Mouse (Mus musculus): ENCODE results near the gene Cfap45. TPM values are rescaled to one million over a fixed set of nuclear protein-coding genes. Genes with fewer than 3 reads are reported as not detected.

Gene Cfap45
- polyA plus RNA-seq, 1 experiment = not detected

GRCm38 (mm10) chr1:172503111-172503997 is 17.2 kb upstream of the Cfap45 start:
- Histone ChIP-seq H3K79me3 (ENCODE audit: low read depth) (peaks cover 49% of the 10 kb centered on the region), H3K36me3 (ENCODE audit: control insufficient read depth, insufficient read depth) (peaks cover 43% of the 10 kb centered on the region), H3ac (ENCODE audit: control insufficient read depth, insufficient read length, low read depth) (peak overlapping the region; percentile 26), H3K27me3 (ENCODE audit: control insufficient read depth, insufficient read depth, insufficient read length) (no peaks in the 10 kb centered on the region), H3K79me2 (ENCODE audit: control insufficient read depth, insufficient read depth) (peaks cover 68% of the 10 kb centered on the region), H3K4me3 (ENCODE audit: insufficient read depth, poor library complexity, severe bottlenecking) (peak overlapping the region; percentile 94)
- TF ChIP-seq MYOD1 (IDR thresholded peaks at IDR 0.05; ENCODE audit: control insufficient read depth, insufficient read length, low read depth) (peak; percentile 32), CTCF (IDR thresholded peaks at IDR 0.05; ENCODE audit: control insufficient read depth, insufficient read depth, insufficient read length) (no peak), MAX (IDR thresholded peaks at IDR 0.05) (no peak), USF1 (IDR thresholded peaks at IDR 0.05; ENCODE audit: low read depth) (no peak), MYOG (IDR thresholded peaks at IDR 0.05; ENCODE audit: control insufficient read depth, extremely low read depth, insufficient read length) (no peak), FOSL1 (IDR thresholded peaks at IDR 0.05; ENCODE audit: insufficient read depth, low read length, poor library complexity, severe bottlenecking) (no peak)

DNA sequence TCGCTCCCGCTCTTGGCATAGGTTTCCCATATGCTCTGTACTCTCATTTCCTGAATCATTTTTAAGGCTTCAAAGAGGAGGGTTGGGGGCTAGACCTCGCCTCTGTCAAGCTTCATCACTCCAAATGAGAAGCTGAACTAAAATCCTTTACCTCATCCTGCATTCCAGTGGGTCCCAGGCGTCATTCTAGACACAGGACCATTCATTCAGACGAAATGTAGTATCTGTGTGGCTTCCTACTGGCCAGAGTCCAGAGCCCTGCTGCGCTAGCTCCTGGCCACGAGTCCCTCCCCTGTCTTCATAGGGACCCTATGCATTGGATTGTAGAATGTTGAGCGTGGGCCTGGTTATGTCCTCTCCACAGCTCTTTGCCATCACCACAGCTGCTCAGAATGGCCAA is 15.8 kb upstream of the Cfap45 start:
- peaks cover 53% of the 10 kb centered on the region for H3K36me3 ChIP-seq (ENCODE audit: control insufficient read depth, insufficient read depth)
- H3K27me3 ChIP-seq (ENCODE audit: control insufficient read depth, insufficient read depth, insufficient read length) = no peaks in the 10 kb centered on the region
- TF ChIP-seq FOSL1 (IDR thresholded peaks at IDR 0.05; ENCODE audit: insufficient read depth, low read length, poor library complexity, severe bottlenecking) (no peak), USF1 (IDR thresholded peaks at IDR 0.05; ENCODE audit: low read depth) (no peak), CTCF (IDR thresholded peaks at IDR 0.05; ENCODE audit: control insufficient read depth, insufficient read depth, insufficient read length) (no peak), MAX (IDR thresholded peaks at IDR 0.05) (no peak), MYOG (IDR thresholded peaks at IDR 0.05; ENCODE audit: control insufficient read depth, extremely low read depth, insufficient read length) (no peak), CEBPB (IDR thresholded peaks at IDR 0.05; ENCODE audit: low read depth) (no peak), MYOD1 (IDR thresholded peaks at IDR 0.05; ENCODE audit: control insufficient read depth, insufficient read length, low read depth) (no peak)
- H3K79me2 ChIP-seq (ENCODE audit: control insufficient read depth, insufficient read depth) = peaks cover 68% of the 10 kb centered on the region
- H3K79me3 ChIP-seq (ENCODE audit: low read depth) = peaks cover 49% of the 10 kb centered on the region
- no peak overlapping the region for H3K4me3 ChIP-seq (ENCODE audit: insufficient read depth, poor library complexity, severe bottlenecking)
- no peak overlapping the region for H3ac ChIP-seq (ENCODE audit: control insufficient read depth, insufficient read length, low read depth)

DNA sequence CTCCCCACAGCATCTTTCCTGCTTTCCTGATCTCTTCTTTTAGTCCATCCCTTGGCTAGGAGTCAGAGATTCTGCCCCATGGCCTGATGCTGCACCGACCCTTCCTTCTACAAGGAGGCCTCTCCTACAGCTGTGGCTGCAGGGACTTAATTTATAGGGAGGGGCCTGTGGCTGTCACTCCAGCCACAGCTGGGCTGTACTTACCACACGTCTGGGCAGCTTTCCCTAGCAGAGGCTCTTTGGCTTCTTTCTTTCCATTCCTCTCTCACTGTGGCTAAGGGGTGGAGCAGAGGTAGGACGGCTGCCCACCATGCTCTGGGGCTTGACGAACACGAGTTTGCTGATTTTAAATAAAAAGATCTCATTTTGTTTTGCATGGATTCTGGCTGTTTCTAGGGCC is 13.6 kb upstream of the Cfap45 start:
- TF ChIP-seq MYOG (IDR thresholded peaks at IDR 0.05; ENCODE audit: control insufficient read depth, extremely low read depth, insufficient read length) = no peak
- no peak for TF ChIP-seq CEBPB (IDR thresholded peaks at IDR 0.05; ENCODE audit: low read depth)
- TF ChIP-seq FOSL1 (IDR thresholded peaks at IDR 0.05; ENCODE audit: insufficient read depth, low read length, poor library complexity, severe bottlenecking) = no peak
- no peak for TF ChIP-seq USF1 (IDR thresholded peaks at IDR 0.05; ENCODE audit: low read depth)
- no peak for TF ChIP-seq MAX (IDR thresholded peaks at IDR 0.05)
- TF ChIP-seq MYOD1 (IDR thresholded peaks at IDR 0.05; ENCODE audit: control insufficient read depth, insufficient read length, low read depth) = no peak
- TF ChIP-seq CTCF (IDR thresholded peaks at IDR 0.05; ENCODE audit: control insufficient read depth, insufficient read depth, insufficient read length) = no peak
- H3ac ChIP-seq (ENCODE audit: control insufficient read depth, insufficient read length, low read depth) = no peak overlapping the region
- H3K36me3 ChIP-seq (ENCODE audit: control insufficient read depth, insufficient read depth) = peaks cover 54% of the 10 kb centered on the region
- peaks cover 34% of the 10 kb centered on the region for H3K79me3 ChIP-seq (ENCODE audit: low read depth)
- H3K79me2 ChIP-seq (ENCODE audit: control insufficient read depth, insufficient read depth) = peaks cover 47% of the 10 kb centered on the region
- no peaks in the 10 kb centered on the region for H3K27me3 ChIP-seq (ENCODE audit: control insufficient read depth, insufficient read depth, insufficient read length)
- no peak overlapping the region for H3K4me3 ChIP-seq (ENCODE audit: insufficient read depth, poor library complexity, severe bottlenecking)

- H3K36me3 ChIP-seq (ENCODE audit: control insufficient read depth, insufficient read depth) = peaks cover 54% of the 10 kb centered on the region
- no peak for TF ChIP-seq MYOG (IDR thresholded peaks at IDR 0.05; ENCODE audit: control insufficient read depth, extremely low read depth, insufficient read length)
- H3ac ChIP-seq (ENCODE audit: control insufficient read depth, insufficient read length, low read depth) = no peak overlapping the region
- no peaks in the 10 kb centered on the region for H3K27me3 ChIP-seq (ENCODE audit: control insufficient read depth, insufficient read depth, insufficient read length)
- H3K79me2 ChIP-seq (ENCODE audit: control insufficient read depth, insufficient read depth) = peaks cover 40% of the 10 kb centered on the region
- peaks cover 26% of the 10 kb centered on the region for H3K79me3 ChIP-seq (ENCODE audit: low read depth)
- H3K4me3 ChIP-seq (ENCODE audit: insufficient read depth, poor library complexity, severe bottlenecking) = no peak overlapping the region
Observed at GRCm38 (mm10) chr1:172507701-172508100, 12.9 kb upstream of the Cfap45 start.

GRCm38 (mm10) chr1:172508172-172508571 is 12.4 kb upstream of the Cfap45 start:
- H3K4me3 ChIP-seq (ENCODE audit: insufficient read depth, poor library complexity, severe bottlenecking) = no peak overlapping the region
- no peaks in the 10 kb centered on the region for H3K27me3 ChIP-seq (ENCODE audit: control insufficient read depth, insufficient read depth, insufficient read length)
- no peak overlapping the region for H3ac ChIP-seq (ENCODE audit: control insufficient read depth, insufficient read length, low read depth)
- peaks cover 22% of the 10 kb centered on the region for H3K79me3 ChIP-seq (ENCODE audit: low read depth)
- peaks cover 54% of the 10 kb centered on the region for H3K36me3 ChIP-seq (ENCODE audit: control insufficient read depth, insufficient read depth)
- H3K79me2 ChIP-seq (ENCODE audit: control insufficient read depth, insufficient read depth) = peaks cover 35% of the 10 kb centered on the region
- TF ChIP-seq CTCF (IDR thresholded peaks at IDR 0.05; ENCODE audit: control insufficient read depth, insufficient read depth, insufficient read length) = no peak
- TF ChIP-seq MYOD1 (IDR thresholded peaks at IDR 0.05; ENCODE audit: control insufficient read depth, insufficient read length, low read depth) = no peak
- no peak for TF ChIP-seq FOSL1 (IDR thresholded peaks at IDR 0.05; ENCODE audit: insufficient read depth, low read length, poor library complexity, severe bottlenecking)
- no peak for TF ChIP-seq MYOG (IDR thresholded peaks at IDR 0.05; ENCODE audit: control insufficient read depth, extremely low read depth, insufficient read length)
- TF ChIP-seq USF1 (IDR thresholded peaks at IDR 0.05; ENCODE audit: low read depth) = no peak
- no peak for TF ChIP-seq MAX (IDR thresholded peaks at IDR 0.05)
- no peak for TF ChIP-seq CEBPB (IDR thresholded peaks at IDR 0.05; ENCODE audit: low read depth)

Data from C2C12 (cell line).